Mouse (Mus musculus) right cerebral cortex, postnatal 36 days (tissue): ENCODE results near the gene Atp5d.

ENCODE experiments used
- DNase-seq, 2 experiments: peaks; one replicate each; pipeline ENCODE4 v3.0.0; 2022; ENCODE audit warnings: low spot score in 2 of 2, mixed read lengths in 1 of 2

Gene Atp5d

DNA sequence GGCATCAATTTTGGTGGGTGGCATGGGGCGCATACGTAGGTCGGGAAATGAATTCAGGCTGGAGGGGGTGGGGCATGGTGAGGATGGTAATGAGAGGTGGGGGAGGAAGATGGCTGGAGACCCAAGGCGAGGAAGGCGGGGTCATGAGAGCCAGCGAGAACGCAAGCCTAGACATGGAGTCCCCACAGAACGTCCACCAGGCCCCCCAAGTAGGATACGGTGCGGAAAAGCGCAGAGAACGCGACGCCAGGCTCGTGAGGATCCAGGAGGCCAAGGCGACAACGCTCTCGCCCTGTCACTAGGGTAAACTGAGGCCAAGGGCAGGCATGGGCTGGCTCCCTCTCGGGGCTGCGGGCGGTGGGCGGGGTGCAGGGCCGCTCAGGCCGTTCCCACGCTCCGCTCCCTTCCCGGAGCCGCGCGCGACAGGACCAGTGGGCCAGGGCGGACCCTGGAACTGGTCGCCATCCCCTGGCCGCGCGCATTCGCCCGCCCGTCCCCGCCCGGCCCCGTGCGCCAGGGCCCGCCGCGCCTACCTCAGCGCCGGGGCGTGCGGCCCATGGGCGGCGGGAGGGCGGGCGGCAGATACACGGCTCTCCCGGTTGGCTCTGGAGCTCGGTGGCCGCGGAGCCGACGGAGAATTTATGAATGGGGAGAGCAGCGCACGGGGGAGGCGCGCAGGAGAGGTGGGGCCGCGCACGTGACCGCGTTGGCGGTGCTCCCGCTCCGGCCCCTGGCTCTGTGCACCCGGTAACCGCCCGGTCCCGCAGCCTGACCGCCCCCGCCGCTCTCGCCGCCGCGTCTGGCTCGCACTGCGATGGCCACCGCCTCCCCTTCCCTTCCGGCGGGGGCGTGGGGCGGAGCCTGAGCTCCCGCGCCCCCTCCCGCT, at the start of gene Atp5d:
Atp5d (plus strand) TSS at position 80 of the 886 bp plus-strand sequence.
- DNase-seq: no peak

DNA sequence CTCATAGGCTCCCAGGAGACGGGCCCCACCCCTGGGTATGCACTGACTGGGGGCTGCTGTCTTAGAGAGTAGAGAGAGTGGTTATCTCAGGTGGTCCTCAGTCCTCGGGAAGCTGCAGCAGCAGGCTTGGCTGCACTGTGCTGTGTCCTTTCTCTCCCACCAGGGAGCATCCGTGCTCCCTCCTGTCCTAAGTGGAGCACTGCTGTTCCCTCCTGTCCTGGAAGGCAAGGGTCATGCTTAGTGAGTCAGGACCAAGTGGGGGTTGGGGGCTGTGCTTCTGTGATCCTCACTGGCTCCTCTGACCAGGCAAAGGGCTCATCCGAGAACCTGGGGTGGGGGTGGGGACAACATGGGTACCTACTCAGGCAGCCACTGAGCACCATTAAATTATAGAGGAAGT, 49.3 kb upstream of the Atp5d start:
- no peak for DNase-seq

DNA sequence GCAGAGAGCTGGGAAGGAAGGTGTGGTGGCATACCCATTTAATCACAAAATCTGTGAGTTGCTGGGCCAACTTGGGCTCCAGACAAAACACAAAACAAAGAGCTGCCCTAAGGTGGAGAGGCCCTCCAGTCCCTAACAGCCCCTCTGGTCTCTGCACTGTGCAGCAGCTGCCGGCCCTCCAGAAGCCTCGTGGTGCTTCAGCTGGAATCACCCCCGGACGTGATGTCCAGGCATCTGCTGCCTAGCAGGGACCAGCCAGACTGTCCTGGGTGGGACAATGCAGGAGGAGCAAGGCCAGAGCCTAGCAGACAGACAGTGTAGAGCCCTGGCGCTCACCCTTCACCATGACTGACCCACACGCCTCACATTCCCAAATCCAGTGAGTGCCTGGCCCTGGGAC, 46.9 kb upstream of the Atp5d start:
- no peak for DNase-seq

DNA sequence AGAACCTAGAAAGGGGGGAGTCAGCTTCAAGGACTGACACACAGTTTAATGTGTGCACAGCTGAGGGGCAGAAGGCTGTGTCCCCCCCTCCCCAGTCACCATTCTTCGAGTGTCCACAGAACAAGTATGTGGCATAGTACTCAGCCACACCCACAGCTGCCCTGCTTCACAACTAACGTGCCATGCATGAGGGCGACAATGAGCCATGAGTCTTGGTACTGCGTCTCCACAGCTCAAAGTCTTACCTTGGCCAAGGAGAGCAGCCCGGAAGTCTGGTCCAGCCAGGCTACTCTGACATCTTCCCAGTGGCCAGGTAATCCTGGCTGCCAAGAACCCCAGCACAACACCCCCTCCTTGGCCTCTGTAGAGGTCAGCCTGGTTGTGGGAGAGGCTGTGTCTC, 45.7 kb upstream of the Atp5d start:
- no peak for DNase-seq

DNA sequence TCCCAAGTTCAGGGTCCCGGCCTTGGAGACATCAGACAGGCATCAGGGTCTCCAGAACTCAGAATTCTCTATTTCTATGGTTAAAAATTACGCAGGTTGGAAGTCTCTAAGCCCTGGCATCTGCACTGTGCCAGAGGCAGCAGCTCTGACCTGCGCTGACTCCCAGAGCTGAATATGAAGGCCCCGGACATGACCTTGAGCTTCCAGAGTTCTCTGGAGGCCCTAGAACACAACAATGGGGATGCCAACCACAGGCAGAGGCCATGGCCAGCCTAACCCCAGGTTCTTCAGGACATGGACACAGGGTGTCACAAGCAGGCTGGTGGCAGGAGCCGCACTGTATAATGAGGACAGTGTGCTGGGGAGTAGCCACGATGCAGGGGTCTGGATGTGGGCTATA, 44.3 kb upstream of the Atp5d start:
- DNase-seq: no peak

DNA sequence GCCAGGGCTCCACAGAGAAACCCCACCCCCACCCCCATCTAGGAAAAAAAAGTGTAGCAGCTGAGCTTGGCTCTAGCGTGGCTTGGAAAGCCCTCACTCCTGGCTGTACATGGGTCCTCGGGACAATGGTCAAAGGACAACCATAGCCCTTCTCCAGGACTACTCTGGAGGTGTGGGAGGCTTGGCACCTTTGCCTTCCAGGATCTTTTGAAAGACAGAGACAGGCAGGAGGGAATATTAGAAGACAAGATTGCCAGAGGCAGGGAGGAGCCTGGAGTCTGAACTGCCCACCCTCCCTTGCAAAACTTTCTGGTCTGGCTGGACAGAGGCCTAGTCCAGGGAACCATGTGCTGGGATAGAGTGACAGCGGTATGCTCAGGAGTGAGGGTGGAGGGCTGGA, 43.7 kb upstream of the Atp5d start:
- no peak for DNase-seq

DNA sequence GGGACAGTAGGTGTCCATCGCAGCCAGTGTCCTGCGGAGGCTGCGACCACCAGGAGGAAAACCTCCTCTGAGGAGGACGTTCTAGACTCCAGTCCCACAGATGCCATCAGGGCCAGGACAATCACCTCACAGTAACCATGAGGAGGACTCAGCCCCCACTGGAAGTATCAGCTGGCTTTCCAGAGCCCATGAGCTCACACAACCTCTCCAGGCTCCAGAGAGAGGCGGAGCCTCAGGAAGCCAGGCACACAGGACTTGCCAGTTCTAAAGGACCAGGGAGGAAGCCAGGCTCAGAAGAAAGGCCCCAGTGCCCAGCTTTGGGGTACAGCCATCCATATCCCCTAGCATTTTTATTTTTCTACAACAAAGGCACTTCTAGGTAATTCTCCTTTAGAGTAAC, 42.9 kb upstream of the Atp5d start:
- no peak for DNase-seq

DNA sequence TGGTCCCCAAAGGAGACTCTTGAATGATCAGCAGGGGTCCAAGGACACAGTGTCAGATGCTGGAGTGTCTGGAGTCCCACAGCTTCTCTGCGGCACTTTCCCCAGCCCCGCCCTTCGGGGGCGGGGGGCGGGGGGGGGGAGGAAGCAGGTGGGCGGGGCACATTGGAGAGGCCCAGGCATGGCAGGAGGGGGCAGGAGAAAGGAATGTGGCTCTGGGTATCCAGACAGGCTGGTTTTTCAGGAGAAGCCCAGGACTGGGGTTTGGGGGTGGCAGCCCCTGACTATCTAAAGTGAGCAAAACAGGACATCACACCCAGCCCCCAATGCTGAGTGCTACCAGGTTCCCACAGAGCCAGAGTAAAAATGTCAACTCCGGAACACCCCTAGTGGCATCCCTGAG, 41.2 kb upstream of the Atp5d start:
- DNase-seq: no peak

DNA sequence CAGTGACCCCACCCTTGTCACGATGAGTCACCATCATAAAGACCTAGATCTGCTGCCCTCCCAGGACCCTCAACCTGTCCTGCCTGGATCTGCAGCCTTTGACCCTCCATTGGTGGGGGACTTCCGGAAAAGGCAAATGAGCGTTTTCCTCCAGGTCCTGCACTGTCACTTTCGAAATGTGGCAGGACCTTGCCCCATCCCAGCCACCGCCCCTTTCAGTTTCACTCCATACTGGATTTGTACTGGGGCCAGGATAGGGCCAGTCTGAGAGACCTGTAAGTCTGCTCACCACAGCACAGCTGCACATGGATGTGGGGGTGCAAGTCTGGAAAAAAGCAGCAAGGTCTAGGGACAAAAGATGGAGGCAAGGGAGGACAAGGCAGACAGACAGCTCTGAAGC, 39.8 kb upstream of the Atp5d start:
- no peak for DNase-seq

DNA sequence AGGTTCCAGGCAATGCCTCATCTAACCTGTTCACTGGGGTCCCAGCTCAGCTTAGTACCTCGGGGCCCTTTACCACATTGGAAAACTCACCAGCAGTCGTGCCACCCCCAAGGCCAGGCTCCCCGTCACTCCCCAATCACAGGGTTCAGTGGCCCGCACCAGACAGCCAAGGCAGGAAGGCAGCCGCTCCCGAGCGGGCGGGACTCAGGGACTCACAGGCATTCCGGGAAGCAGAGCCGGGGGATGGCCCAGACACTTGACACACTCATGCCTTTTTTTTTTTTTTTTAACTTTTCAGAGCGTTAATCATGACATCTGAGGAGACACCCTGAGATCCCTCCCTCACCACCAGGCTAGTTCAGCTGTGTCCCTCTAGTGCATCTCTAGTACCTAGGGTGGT, 37.5 kb upstream of the Atp5d start:
- no peak for DNase-seq

DNA sequence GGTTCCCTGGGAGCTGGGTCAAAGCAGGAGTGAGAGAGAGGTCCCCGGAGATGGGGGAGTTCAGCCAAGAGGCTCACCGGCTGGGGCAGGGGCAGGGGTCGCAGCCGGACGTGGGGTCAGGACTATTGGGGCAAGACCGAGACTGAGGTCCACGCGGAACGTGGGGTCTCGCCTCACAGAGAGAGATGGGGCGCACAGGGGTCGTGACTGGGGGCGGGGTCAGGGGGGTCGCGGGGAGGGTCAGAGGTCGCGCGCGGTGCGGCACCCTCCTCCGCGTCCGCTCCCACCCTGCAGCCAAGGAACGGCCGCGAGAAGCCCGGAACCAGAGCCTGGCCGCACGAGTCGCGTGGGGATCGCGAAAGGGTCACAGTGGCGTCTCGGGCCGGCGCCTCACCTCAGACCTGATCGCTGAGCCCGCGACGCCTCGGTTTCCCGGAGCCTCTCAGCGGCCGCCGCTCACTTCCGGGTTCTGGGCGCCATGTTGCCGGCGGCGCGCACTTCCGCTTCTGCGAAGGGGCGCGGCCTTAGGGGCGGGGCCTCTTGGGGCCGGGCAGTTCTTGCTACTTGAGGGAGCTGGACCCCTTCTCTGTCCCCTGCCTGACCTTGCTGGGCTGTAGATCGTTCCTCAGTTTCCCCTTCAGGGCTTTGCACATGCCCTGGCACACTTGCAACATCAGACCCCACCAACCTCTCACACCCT, 36.1 kb upstream of the Atp5d start:
- peak; percentile 61 to 71 for DNase-seq

DNA sequence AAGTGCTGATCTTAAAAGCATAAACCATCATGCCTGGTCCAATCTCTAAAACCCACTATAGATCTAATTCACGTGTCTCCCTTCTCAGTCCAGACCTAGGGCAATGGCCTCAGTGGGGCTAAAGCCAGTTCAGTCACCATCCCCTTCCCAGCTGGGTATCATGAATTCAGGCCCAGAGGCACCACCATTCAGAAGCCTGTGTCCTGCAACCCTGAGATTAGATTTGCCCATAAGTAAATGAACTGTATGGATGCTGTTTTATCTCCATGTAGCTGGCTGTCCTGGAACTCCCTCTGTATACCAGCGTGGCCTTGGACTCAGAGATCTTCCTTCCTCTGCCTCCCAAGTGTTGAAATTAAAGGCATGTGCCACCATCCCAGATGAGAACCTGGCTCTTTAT, 35.4 kb upstream of the Atp5d start:
- DNase-seq: no peak

DNA sequence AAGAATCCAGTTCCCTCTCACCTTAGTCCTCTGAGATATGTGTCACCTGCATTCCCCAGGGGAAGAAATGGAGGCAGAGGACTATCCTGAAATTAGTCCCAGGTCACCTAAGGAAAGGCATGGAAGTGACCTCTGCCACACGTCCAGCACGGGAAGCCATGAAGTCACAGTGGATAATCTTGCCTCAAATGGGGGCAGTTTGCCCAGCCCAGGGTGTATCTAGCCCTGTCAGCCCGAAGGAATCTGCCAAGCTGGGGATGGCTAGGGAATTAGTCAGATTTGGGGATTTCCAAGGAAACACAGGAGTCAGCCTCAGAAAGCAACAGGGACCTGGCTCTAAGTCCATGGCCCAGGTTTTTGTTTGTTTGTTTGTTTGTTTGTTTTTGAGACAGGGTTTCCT, 34.3 kb upstream of the Atp5d start:
- DNase-seq: no peak

DNA sequence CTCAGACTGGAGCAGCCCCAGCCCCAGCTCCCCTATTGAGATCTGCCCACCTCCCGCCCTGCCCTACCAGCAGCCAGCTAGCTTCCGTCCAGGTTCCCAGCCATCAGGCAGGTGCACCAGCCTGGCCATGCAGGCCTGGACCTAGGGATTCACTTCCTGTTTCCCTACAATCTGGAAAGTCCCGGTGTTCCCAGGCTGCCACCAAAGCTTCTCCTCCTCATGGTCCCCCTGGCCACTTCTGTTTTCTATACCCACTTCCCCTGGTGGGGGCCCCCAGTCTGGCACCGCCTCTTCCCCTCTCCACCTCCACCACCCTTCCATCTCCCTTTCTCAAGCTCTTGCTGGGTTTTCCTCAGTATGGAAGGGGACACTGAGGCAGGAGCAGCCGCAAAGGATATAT, 33.0 kb upstream of the Atp5d start, which contains the start of gene Sbno2:
Sbno2 (minus strand) TSS at position 112 of the 400 bp plus-strand sequence.
- DNase-seq: no peak

DNA sequence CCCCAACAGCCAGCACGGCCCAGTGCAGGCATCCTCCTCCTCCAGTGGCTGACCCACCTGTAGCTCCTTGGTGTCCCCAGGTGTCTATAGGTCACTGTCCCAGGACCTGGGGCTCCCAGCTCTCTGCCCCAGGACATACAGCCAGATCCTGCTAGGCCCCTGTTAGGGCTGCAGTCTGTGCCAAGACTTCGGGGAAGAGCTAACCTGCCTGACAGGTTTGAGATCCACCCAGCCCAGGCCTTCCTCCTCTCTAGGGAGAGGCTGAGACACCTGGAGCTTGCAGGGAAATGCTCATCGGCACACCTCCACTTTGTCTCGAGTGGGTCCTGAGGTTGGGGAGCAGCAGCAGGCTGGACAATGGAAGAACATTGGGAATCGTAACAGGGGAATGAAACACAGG, 32.5 kb upstream of the Atp5d start:
- DNase-seq: no peak

DNA sequence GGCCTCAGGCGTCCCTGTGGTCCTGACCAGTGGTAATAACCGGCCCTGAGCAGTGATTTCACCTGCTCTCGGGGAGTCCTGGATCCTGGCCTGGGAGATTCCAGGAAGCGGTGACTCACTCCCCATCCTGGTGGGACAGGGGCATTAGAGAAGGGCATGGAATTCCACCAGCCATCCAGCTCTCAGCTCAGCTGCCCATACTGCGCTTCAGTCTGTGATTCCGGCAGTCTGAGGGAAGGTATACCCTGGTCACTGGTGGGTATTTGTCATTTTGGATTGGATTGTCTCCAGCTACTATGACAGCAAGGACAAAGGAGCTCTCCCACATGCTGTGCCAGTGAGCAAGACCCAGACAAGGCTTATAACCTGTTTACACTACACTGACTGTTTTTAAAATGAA, 30.8 kb upstream of the Atp5d start:
- no peak for DNase-seq

DNA sequence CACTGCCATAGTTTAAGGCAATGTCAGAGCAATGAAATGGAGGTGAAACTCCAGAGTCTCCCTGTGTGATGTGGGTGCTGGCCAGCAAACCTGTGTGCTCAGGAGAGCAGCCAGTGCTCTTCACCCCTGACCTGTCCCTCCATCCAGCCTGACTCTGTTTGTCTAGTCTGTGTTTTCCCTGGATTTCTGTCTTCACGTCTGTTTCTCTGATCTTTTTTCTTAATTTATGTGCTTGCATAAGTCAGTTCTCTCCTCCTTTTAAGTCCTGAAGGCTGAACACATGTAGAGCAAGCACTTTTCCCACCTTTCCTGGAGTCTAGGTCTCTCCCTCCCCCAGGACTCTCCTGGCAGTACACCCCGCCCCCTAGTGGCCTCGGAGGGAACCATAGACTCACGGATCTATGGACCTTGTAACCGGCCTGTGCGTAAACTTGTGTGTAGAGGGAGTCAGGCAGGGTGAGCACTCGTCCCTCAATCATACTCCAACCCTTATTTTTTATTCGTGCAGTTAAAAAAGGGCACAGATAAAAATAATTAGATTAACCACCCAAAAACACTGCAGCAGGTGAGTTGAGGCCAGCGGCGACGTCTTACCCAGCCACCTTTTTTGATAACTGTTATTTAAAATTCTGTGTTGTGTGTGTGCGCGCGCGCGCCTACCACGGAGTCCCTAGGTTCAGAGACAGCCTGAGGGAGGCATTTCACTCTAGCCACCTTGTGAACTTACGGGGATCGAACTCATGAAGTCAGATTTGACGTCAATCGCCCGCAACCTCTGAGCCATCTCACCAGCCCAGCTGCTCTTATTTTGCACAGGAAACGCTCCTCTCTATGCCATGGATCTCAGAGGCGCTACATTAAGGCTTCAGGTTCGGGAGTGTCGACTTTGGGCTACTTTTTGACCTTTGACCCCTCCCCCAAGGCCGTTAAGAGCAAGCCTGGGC, 23.8 kb upstream of the Atp5d start:
- DNase-seq: peak; percentile 78 to 81

DNA sequence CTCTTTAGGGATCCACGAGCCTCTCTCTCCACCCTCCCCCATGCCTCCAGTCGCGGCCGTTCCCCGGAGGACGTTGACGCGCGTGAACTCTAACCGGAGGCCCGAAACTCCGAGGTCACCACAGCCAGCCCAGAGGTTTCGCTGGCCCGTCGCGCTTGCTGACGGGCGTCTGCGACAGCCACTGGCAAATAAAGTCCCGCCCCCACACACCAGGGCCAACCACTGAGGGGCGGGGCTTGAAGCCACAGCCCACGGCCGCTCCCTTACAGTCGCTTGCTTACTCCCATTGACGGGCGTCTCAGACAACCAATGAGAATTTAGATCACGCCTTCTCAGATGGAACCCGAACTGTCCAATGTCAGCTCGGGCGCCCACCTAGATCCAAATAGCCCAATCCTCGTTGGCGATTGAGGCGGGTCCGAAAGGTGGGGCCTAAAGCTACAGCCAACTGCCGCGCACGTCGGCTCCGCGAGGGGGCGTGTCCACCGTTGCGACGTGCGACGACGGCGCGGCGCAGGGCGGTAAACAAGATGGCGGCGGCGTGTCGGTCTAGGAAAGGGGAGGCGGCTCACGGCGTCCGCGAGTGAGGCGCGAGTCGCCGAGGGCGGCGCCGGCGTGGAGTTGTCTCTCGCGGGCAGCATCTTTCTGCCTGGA, 23.0 kb upstream of the Atp5d start, which contains the start of gene Stk11:
Stk11 (plus strand) TSS at position 514 of the 654 bp plus-strand sequence.
- DNase-seq: peak; percentile 100

DNA sequence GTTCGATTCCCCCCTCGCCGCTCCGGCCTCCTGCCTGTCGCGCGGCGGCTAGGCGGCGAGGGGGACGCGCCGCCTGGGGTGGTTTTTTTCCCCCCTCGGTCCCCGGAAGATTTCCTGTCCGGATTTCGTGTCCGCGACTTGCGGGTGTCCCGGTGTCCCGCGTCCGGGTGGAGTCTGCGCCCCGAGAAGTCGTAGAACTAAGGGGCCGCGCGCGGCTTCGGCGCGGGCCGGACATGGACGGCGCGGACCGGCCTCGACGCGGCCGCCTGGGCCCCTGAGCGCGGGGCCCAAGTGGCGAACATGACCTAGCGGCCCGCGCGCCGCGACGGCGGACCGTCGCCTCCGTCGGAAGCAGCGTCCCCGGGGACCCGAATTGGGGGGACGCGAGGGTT, 22.5 kb upstream of the Atp5d start:
- DNase-seq: no peak

DNA sequence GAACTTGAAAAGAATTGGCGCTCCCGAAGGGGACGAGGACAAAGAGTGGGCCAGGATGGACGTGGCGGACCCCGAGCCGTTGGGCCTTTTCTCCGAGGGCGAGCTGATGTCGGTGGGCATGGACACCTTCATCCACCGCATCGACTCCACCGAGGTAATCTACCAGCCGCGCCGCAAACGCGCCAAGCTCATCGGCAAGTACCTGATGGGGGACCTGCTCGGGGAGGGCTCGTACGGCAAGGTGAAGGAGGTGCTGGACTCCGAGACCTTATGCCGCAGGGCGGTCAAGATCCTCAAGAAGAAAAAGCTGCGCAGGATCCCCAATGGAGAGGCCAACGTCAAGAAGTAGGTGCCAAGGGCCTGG, 21.9 kb upstream of the Atp5d start:
- no peak for DNase-seq

DNA sequence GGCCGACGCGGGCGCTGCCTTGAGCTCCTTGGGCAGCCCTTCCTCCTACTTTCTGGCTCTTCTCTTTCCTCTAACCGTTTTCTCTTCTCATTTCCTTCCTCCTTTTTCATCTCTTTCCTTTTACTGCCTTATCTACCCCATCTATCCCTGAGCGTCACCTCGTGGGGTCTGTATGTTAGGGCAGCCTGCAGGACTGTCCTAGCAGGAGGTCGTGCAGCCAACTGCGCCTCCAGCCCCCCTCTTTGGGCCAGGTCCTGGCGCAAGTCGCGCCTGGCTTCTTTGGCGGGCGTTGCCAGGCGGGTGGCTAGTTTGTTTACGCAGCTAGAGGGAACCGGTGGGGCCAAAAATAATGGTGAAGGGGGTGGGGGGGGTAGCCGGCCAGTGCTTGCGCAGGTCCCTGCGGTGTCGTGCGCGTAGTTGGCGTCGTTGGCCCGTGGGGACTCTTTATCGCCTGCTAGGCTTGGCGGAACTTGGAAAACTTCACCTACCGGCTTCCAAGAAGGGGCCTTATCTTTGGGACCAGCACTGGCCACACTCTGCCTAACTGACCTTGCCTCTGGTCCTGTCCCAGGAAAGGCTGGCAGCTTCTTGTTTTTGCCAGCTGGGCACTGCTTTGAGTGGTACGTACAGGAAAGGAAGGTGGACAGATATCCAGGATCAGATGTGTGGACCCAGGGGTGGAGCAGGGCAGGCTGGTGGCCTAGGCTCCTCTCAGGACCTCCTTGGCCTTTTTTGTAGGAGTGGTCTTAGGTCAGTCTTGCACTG, 21.3 kb upstream of the Atp5d start:
- no peak for DNase-seq
